Mouse (Mus musculus) embryo, embryonic 11.5 days (tissue): ENCODE results near the gene Arl9.
A peak's percentile ranks its signal among the peaks of the same experiment; 100 is the strongest.
"Not testable (repeated sequence)": the region's sequence is repeated elsewhere in the genome, so short reads cannot be mapped to it uniquely, and the experiment has no call there.

Source experiments
- DNase-seq: peaks from one replicate; pipeline ENCODE4 v3.0.0-alpha.2; 2012; ENCODE audit warnings: low read depth, low spot score

Arl9 gene

GRCm38 (mm10) chr5:77004051-77004821 is at the start of gene Arl9:
Gene Arl9 (plus strand): TSS chr5:77004055.
- no peak for DNase-seq

GRCm38 (mm10) chr5:76954271-76954900 is 49.5 kb upstream of the Arl9 start:
- no peak for DNase-seq

GRCm38 (mm10) chr5:76955474-76955873 is 48.4 kb upstream of the Arl9 start:
- DNase-seq, result no peak

GRCm38 (mm10) chr5:76957954-76958353 is 45.9 kb upstream of the Arl9 start:
- no peak for DNase-seq

- DNase-seq, result no peak
Measured at GRCm38 (mm10) chr5:76959587-76959986, 44.3 kb upstream of the Arl9 start.

- no peak for DNase-seq
Measured at GRCm38 (mm10) chr5:76962545-76962944, 41.3 kb upstream of the Arl9 start.

GRCm38 (mm10) chr5:76964651-76965050 is 39.2 kb upstream of the Arl9 start:
- no peak for DNase-seq

- no peak for DNase-seq
Measured at GRCm38 (mm10) chr5:76969250-76969649, 34.6 kb upstream of the Arl9 start.

- DNase-seq, result not testable (repeated sequence)
Measured at GRCm38 (mm10) chr5:76971115-76971514, 32.7 kb upstream of the Arl9 start.

GRCm38 (mm10) chr5:76973488-76973887 is 30.4 kb upstream of the Arl9 start:
- no peak for DNase-seq

- no peak for DNase-seq
Measured at GRCm38 (mm10) chr5:76974207-76974553, 29.7 kb upstream of the Arl9 start.

GRCm38 (mm10) chr5:76974554-76975285 is 29.1 kb upstream of the Arl9 start, which contains the start of gene Srp72:
Gene Srp72 (plus strand): TSS chr5:76974683.
- peak; percentile 69 for DNase-seq

GRCm38 (mm10) chr5:76975736-76976135 is 28.1 kb upstream of the Arl9 start:
- no peak for DNase-seq

GRCm38 (mm10) chr5:76984015-76984414 is 19.8 kb upstream of the Arl9 start:
- DNase-seq, result no peak

- no peak for DNase-seq
Measured at GRCm38 (mm10) chr5:76990789-76991188, 13.1 kb upstream of the Arl9 start.

- no peak for DNase-seq
Measured at GRCm38 (mm10) chr5:76993174-76993814, 10.6 kb upstream of the Arl9 start.

- peak; percentile 31 for DNase-seq
Measured at GRCm38 (mm10) chr5:76998416-76998815, 5.4 kb upstream of the Arl9 start.

GRCm38 (mm10) chr5:77001192-77001591 is 2.7 kb upstream of the Arl9 start:
- no peak for DNase-seq

- no peak for DNase-seq
Measured at GRCm38 (mm10) chr5:77010352-77010751, 6.5 kb downstream of the Arl9 start.

- DNase-seq, result no peak
Measured at GRCm38 (mm10) chr5:77011082-77011481, 7.2 kb downstream of the Arl9 start.

- DNase-seq, result no peak
Measured at GRCm38 (mm10) chr5:77013171-77013570, 9.3 kb downstream of the Arl9 start.
